Mouse (Mus musculus): ENCODE data around the gene Mmaa.

Mmaa gene

GRCm38 (mm10) chr8:79288681-79289080, 6.1 kb downstream of the Mmaa start:
- in situ Hi-C loops (cut with MseI, MboI) = no loop called here

- in situ Hi-C loops (cut with MseI, MboI) = no loop called here
Measured at GRCm38 (mm10) chr8:79288250-79288649, 6.5 kb downstream of the Mmaa start.

- in situ Hi-C loops (cut with MseI, MboI) = no loop called here
Measured at GRCm38 (mm10) chr8:79286424-79286823, 8.3 kb downstream of the Mmaa start.

- in situ Hi-C loops (cut with MseI, MboI) = no loop called here
Measured at GRCm38 (mm10) chr8:79284626-79285025, 10.1 kb downstream of the Mmaa start.

DNA sequence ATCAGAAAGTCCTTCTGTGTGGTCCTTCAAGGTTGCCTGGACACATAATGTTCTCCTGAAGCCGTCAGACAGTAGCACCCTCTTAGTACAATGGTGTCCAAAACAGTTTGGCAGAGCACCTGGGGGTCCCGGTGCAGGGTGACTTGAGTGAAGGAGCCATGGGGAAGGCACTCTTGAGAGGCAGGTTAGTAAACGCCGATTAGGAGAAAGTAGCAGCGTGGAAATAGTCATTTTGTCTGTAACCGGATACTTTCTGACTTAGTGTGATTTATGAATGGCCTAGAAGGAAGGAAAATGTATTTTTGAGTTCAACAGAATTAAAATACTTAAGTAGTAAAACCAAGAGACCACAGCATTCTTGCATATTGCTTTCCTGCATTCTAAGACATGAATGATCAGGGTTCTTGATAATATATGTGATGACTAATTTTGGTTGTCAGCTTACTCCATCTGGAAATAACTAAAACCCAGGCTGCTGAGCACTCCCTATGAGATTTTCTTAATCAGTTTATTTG, 13.3 kb downstream of the Mmaa start:
- in situ Hi-C loops (cut with MseI, MboI) = no loop called here

GRCm38 (mm10) chr8:79277264-79277870, 17.4 kb downstream of the Mmaa start:
- in situ Hi-C loops (cut with MseI, MboI) = no loop called here

- in situ Hi-C loops (cut with MseI, MboI) = no loop called here
Measured at GRCm38 (mm10) chr8:79274940-79275339, 19.8 kb downstream of the Mmaa start.

DNA sequence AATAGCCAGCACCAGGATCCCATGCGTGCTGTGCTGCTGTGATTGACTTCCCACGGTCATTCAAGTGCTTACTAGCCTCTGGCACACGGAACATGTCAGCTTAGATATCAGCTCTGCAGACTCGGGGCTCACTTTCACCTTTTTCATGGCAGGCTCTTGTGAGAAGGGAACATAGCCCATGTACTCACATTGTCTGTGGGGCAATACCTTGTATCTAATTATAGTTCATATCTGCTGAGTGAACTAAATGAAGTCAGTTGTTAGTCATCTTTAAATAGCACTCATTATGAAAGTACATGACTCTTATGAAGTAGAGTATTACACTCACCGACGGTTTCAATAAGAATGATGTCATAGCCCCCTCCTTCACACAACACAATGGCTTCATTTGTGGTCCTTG, 21.0 kb downstream of the Mmaa start:
- in situ Hi-C loops (cut with MseI, MboI) = no loop called here

GRCm38 (mm10) chr8:79272676-79273075, 22.1 kb downstream of the Mmaa start:
- in situ Hi-C loops (cut with MseI, MboI) = no loop called here

GRCm38 (mm10) chr8:79268921-79269320, 25.8 kb downstream of the Mmaa start:
- in situ Hi-C loops (cut with MseI, MboI) = no loop called here

- in situ Hi-C loops (cut with MseI, MboI) = no loop called here
Measured at GRCm38 (mm10) chr8:79261920-79262319, 32.8 kb downstream of the Mmaa start.

- in situ Hi-C loops (cut with MseI, MboI) = no loop called here
Measured at GRCm38 (mm10) chr8:79256076-79256705, 38.5 kb downstream of the Mmaa start.

- in situ Hi-C loops (cut with MseI, MboI) = no loop called here
Measured at GRCm38 (mm10) chr8:79253742-79254141, 41.0 kb downstream of the Mmaa start.

DNA sequence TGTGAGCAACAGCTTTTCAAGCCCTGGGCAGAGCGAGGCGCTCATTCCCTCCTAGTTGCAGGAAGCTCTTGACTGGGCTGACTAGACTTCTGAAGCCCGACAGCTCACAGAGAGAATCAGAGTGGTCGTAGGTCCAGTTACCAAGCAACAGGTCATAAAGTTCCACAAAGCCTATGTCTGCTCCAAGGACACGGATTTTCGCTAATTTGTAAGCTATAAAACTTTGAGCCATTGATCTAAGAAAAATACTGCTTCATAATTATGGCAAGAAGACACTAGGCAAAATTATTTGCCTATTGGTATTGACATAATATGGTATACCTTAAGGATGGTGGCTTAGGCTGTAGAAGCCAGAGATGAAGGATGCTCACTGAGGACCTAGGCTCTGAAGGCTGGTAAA, 46.3 kb downstream of the Mmaa start, which contains the start of gene 1700011L22Rik:
1700011L22Rik (minus strand) TSS at position 101 of the 400 bp plus-strand sequence.
- in situ Hi-C loops (cut with MseI, MboI) = no loop called here

- in situ Hi-C loops (cut with MseI, MboI) = no loop called here
Measured at GRCm38 (mm10) chr8:79243422-79243821, 51.3 kb downstream of the Mmaa start.

DNA sequence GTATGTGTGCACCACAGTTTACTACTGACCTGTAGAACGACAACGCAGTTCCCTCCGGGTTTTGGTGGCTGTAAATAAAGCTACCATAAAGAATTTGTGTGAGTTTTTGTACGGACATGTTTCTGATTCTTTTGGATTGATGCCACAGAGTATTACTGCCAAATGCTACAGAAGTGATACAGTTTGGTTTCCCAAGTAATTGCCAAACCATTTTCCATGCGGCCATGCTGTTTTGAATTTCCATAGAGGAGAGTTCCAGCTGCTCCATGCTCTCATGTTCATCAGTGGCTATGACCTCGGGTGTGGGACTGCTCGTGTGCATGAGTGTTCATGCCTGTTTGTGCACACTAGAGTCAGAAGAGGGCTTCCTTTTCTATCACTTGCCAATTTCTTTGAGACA, 54.7 kb downstream of the Mmaa start:
- in situ Hi-C loops (cut with MseI, MboI) = no loop called here

DNA sequence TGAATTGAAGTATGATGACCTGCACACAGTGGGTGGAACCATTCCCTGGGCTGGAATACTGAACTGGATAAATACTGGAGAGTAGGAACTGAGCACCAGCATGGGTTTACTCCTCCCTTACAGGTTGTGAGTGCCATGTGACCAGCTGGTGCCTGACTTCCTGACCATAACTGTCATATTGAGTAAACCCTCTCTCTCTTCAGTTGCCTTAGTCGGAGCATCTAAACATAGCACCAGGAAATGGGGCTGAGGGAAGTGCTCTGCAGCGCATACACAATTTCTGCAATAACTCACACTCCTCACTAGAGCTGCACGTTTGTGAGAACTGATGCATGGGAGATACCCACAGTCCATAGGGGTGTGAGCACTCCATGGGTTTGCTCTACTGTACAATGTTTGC, 55.4 kb downstream of the Mmaa start:
- in situ Hi-C loops (cut with MseI, MboI) = no loop called here

- in situ Hi-C loops (cut with MseI, MboI) = no loop called here
Measured at GRCm38 (mm10) chr8:79229266-79229888, 65.4 kb downstream of the Mmaa start.

- in situ Hi-C loops (cut with MseI, MboI) = no loop called here
Measured at GRCm38 (mm10) chr8:79227916-79228315, 66.8 kb downstream of the Mmaa start.

DNA sequence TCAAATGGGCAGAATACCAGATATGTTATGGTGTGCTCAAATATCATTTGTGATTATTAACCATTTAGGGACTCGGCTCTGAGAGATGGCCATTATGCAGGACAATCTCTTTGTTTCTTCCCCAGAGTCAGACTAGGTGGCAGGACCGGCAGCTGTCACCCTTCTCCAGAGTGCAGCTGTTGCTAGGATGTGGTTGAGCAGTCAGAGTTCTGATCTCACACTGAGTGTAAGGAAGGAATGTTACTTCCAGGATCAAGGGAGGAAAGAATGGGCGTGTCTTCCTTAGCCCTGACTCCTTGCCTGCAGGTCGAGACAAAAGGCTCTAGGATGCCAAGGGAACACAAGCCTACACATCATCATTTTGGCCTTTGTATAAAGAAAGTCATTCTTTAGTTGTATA, 67.5 kb downstream of the Mmaa start:
- in situ Hi-C loops (cut with MseI, MboI) = no loop called here

DNA sequence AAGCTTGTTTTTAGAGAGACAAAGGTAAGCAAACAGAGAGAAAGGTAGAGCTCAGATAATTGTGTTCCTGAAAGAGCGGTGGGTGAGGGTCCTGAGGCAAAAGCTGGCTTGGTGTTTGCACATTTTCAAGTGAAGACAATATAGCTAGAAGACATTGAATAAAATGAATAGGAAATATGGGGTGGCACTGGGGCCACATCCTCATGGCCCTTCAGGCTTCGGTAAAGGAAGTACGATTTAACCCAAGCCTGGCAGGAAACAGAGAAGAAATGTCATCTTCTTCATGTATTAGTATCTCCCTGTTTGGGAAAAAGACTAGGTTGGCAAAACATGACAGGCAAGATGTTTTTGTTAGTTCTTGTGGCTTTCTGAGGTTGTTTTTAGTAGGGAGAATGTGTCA, 68.7 kb downstream of the Mmaa start:
- in situ Hi-C loops (cut with MseI, MboI) = no loop called here

DNA sequence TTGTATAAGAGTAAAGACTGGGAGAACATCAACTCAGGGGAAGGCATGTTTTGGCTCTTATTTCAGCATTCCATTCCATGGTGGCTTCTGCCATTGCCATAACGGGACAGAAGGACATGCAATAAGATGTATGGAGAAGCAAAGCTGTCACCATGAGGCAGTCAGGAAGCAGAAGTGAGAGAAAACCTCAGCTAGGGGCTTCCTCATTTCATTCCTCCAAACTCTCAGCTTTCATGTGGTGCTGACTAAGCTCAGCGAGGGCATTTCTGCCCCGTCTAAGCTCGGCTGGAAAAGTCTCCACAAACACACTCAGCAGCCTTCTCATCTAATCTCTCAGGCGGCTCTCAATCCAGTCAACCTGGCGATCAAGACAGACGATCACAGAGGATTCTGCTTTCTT, 69.2 kb downstream of the Mmaa start:
- in situ Hi-C loops (cut with MseI, MboI) = no loop called here

GRCm38 (mm10) chr8:79224363-79224762, 70.4 kb downstream of the Mmaa start:
- in situ Hi-C loops (cut with MseI, MboI) = no loop called here

Data from mouse trophoblast stem cell (cell line).